Mouse (Mus musculus) embryo, embryonic 10.5 days (tissue): ENCODE data around the gene Cux2.

Source experiments
- DNase-seq: peaks from one replicate; pipeline ENCODE4 v3.0.0-alpha.2; 2015; ENCODE audit warnings: low spot score

Gene Cux2

GRCm38 (mm10) chr5:121837441-121838340, 212.2 kb downstream of the Cux2 start, which contains the start of gene Sh2b3:
Gene Sh2b3 (minus strand): TSS chr5:121837646.
- DNase-seq: no peak

GRCm38 (mm10) chr5:121836692-121837415, 213.0 kb downstream of the Cux2 start:
- DNase-seq: peak; percentile 91

DNA sequence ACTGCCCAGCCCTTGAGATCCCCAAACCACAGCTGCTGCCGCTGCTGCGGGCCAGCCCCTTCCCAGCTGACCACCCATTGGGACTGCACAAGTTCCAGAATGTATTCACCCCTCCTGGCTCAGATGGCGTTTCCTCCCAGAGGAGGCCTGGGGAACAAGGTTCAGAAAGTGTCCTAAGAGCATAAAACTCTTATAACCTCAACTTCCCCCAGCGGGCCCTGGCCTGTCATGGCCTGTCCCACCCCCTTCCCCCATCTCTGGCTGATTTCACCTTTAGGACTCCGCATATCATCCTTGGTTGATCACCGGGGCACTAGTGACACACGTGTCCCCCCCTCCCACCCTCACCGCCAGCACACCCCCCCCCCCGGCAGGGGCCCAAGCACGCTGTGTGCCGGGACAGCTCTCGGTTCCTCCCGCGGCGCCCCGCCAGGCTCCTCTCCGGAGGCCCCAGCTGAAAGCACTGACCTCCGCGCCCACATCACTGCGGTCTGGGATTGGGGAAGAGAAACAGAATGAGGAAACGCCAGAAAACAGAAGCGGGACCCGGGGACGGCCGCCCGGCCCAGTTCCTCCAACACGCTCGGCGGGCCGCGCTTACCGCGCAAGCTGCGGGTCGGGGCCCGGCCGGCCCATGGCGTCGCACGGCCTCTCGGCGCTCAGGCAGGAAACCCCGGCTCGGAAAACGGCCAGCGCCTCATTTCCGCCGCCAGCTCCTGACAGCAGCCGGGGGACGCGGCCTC, 213.8 kb downstream of the Cux2 start:
- DNase-seq: peak; percentile 36

- DNase-seq: no peak
Observed at GRCm38 (mm10) chr5:121834991-121835747, 214.7 kb downstream of the Cux2 start.

DNA sequence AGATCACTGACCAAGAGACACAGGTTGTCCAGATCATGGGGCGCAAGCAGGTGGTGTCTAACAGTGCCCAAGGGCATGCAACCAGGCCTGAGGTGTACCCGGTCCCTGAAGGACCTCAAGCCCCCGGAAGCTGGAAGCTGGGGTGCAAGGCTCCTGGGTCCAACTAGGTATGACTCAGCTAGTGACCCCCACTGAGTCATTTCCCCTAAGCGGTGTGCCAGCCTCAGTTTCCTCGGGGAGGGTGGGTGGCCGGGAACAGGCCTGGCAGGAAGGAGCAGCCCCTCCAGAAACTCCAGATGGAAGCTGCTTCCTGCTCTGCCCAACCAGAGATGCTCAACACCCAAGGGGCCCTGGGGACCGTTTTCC, 215.7 kb downstream of the Cux2 start:
- DNase-seq: no peak

- no peak for DNase-seq
Observed at GRCm38 (mm10) chr5:121833572-121834240, 216.2 kb downstream of the Cux2 start.

- no peak for DNase-seq
Observed at GRCm38 (mm10) chr5:121833159-121833558, 216.7 kb downstream of the Cux2 start.

DNA sequence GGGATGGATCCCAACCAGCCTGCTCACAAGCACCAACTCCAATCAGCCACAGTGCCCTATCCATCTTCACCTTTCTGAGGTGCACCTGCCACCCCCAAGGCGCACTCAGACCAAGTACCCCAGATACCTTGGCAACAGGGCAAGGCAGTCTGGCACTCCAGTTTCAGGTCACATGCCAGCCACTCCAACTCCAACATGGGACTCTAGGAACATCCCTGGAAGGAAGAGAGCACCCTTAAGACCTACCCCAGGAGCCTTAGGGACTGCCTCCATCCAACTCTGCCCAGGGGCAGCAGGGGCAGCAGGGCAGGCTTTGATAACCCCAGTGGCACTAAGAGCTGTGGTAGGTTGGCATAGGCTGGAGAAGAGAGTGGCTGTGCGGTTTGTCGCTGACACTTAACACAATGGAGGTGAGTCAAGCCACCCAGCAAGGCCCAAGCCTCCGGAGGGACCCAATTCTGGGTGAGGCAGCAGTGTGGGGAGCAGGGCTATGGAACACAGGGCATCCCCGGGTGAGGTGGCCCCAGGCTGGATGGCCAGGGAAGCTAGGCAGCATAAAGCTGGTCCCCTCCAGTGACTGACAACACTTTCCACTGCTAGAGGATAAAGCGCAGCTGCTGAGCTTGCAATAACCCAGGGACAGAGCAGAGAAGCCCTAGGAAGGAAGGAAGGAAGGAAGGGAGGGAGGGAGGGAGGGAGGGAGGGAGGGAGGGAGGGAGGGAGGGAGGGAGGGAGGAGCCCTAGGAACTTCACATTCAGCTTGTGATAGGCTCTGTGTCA, 217.3 kb downstream of the Cux2 start:
- DNase-seq: no peak

DNA sequence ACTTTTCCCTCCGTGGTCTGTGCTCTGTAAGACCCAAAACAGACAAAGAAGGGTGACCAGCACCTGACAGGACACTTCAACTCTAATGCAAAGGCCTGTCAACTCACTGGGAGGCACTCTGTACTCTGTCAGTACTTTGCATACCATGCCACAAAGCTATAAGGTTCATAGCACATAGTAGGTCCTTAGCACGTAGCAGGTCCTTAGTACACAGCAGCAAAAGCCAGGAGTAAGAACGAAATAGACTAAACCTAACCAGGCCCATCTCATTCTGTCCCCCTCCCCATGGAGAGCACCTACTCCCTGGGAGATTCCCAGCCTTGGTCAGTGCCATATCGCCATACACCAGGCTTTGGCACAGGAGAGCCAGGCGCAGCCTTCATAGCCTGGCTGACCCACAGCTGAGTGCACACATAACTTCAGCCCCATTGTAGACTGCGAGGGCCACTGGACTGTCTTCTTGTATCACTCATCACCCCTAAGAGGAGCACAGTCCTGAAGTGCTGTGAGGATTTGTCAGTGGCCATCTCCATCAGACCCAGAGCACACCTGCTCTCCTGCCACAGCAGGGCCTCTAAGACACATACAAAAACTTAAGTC, 218.8 kb downstream of the Cux2 start:
- no peak for DNase-seq

DNA sequence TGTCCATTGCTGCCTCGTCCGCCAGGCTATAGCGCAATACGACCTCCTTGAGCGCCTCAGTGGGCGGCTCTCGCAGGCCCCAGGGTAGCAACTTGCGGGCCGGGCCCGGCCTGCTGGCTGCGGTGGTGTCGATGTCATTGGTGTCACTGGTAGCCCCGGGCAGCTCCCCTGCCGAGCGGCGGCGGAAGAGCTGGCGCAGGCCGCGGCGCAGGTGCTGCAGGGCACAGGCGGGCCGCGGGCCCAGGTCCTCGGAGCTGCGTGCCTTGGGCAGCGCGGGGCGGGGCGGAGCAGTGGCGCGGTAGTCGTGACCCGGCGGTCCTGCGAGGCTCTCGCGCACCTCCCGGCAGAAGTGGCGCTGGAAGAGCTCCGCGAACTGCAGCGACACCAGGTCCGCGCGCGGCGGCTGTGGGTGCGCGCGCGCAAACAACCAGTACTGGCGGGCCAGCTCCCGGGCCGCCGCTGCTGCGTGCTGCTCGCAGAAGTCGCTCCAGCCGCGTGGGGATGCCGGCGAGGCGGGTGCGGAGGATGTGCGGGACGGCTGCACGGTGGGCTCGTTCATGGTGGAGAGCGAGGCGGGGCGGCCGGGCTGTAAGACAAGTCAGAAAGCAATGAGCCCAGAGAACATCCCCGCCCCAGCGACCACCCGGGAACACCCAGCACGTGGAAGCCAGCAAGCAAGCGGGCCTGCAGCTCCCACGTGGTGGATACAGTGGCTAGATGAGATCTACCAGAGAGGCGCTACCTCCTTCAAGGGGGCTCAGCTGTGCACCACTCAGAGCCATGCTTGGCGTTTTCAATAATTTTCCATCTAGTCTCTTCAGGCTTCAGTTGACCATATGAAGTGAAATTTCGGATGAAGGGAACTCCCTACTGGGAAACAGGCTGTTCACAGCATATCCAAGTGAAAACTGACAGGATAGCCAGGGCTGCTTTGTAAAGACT, 221.1 kb downstream of the Cux2 start:
- DNase-seq: peak; percentile 43

DNA sequence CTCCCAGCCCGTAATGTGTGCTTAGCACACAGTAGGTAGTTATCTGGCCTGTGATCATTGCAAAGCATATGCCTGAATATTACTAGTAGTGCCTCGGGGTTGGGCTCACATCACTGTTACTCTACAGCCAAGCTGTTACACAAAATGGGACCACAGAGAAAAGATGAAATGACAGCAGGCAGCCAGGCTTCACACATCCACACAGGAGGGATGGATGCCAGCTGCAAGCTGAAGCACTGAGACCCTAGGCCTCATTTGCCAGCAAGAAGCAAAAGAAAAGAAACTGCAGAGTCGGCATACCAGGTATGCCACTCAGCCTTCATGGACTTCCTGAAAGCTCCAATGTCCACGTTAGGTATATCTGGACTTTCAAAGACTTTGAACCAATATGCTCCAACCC, 222.0 kb downstream of the Cux2 start:
- no peak for DNase-seq

DNA sequence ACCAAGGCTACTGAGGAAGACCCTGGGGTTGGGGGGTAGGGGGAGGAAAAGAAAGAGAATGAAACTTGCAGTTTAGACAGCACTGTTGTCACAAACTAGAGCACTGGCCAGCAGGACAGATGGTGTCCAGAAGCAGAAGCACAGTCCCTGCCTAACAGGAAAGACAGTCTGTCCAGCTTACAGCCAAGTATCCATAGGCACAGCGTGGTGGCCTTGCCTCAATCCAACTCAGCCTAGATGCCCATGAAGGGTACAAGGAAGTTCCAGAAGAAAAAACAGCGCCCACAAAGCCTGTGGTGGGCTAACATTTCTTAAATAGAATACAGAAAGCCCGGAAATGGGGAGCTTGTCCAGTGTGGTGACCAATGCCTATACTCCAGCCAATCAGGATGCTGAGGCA, 224.3 kb downstream of the Cux2 start:
- no peak for DNase-seq

- no peak for DNase-seq
Observed at GRCm38 (mm10) chr5:121824121-121824520, 225.8 kb downstream of the Cux2 start.

DNA sequence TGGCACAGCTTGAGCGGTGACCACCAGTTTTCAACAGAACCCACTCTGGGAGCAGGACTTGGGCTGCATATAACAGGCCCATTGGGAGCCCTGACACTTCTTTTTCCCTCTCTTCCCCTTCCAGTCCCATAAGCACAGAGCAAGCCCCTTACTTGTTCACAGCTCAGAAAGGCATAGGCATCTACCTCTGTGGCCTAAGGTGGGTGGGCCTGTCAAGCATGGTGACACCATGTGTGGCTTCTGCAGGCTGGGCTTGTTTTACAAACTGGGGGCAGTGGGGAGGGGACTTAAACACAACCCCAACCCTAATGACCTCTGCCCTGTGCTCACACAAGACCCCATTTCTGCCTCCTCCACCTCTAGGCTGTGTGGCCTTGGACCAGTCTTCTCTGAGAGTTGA, 226.2 kb downstream of the Cux2 start:
- DNase-seq: no peak

- no peak for DNase-seq
Observed at GRCm38 (mm10) chr5:121822786-121823505, 227.0 kb downstream of the Cux2 start.

DNA sequence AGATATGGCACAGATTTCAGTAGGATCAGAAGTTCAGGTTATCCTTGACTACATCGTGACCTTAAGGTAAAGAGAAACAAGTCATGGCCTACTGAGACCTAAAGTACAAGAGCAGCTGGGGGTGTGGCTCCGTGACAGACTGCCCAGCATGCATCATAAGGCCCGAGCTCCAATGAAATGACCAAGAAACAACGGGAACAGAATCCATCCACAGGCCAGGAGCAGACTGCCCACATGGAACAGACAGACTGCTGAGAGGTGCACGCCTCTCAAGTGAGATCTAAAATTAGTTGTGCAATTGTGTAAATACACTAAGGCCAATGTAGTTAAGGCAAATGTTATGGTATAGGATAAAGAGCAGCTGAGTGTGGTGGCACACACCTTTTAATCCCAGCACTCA, 228.3 kb downstream of the Cux2 start:
- no peak for DNase-seq

- no peak for DNase-seq
Observed at GRCm38 (mm10) chr5:121821116-121821515, 228.8 kb downstream of the Cux2 start.

- no peak for DNase-seq
Observed at GRCm38 (mm10) chr5:121820657-121821056, 229.2 kb downstream of the Cux2 start.
